Mouse (Mus musculus) testis, adult 2 months (tissue): ENCODE data around the gene Olfr31. TPM values are rescaled to one million over a fixed set of nuclear protein-coding genes. Genes with fewer than 3 reads are reported as not detected.

Experiments used
- H3K27ac ChIP-seq: fragments of 200-500 bp; 2 replicates; pipeline ENCODE4 v1.5.1; 2012; ENCODE audit warnings: low read depth, low read length; ENCODE audit not compliant: control insufficient read depth, insufficient read depth
- H3K27me3 ChIP-seq: fragments of 200-500 bp; 2 replicates; pipeline ENCODE4 v1.6.1; 2012; ENCODE audit warnings: mild to moderate bottlenecking, low read length, moderate library complexity; ENCODE audit not compliant: control insufficient read depth, insufficient read depth
- H3K36me3 ChIP-seq: fragments of 200-500 bp; 2 replicates; pipeline ENCODE4 v1.6.1; 2012; ENCODE audit warnings: mild to moderate bottlenecking, low read length; ENCODE audit not compliant: control insufficient read depth, insufficient read depth
- H3K4me1 ChIP-seq: fragments of 200-500 bp; 2 replicates; pipeline ENCODE4 v1.6.1; 2012; ENCODE audit warnings: low read length; ENCODE audit not compliant: control insufficient read depth, insufficient read depth
- H3K4me3 ChIP-seq: fragments of 200-500 bp; 2 replicates; pipeline ENCODE4 v1.5.1; 2012; ENCODE audit warnings: low read depth, mild to moderate bottlenecking, low read length, moderate library complexity, mixed read lengths; ENCODE audit not compliant: control insufficient read depth
- CTCF ChIP-seq: fragments of 200-500 bp; IDR thresholded peaks from 2 replicates; pipeline ENCODE4 v1.5.1; 2012; ENCODE audit warnings: low read depth, mild to moderate bottlenecking, inconsistent platforms, low read length, moderate library complexity; ENCODE audit not compliant: control insufficient read depth, insufficient read depth, insufficient replicate concordance
- POLR2A ChIP-seq: fragments of 200-500 bp; IDR thresholded peaks from 2 replicates; pipeline ENCODE4 v1.6.1; 2012; ENCODE audit warnings: low read depth, mild to moderate bottlenecking, inconsistent platforms, low read length, moderate library complexity; ENCODE audit not compliant: control insufficient read depth
- polyA plus RNA-seq: library from polyadenylated mRNA; depleted of rRNA; stranded (reverse); fragments of >200 nt; gene quantifications from 2 replicates; pipeline ENCODE4 v1.2.3, GENCODE M21; 2012; rRNA removed

Gene Olfr31
- polyA plus RNA-seq: 0.40 TPM in 1 of 2 replicates, not detected in the other

GRCm38 (mm10) chr14:14322528-14322927 lies at the start of gene Olfr31:
Gene Olfr31, plus strand, starts transcription at chr14:14322828.
- no peak for TF ChIP-seq POLR2A
- no peak for TF ChIP-seq CTCF
- H3K27ac ChIP-seq: no peak within 1 kb of the TSS
- H3K36me3 ChIP-seq: no peaks in the 10 kb centered on the region
- no peak within 1 kb of the TSS for H3K4me3 ChIP-seq
- no peaks in the 10 kb centered on the region for H3K27me3 ChIP-seq
- H3K4me1 ChIP-seq: no peaks in the 10 kb centered on the region

- no peaks in the 10 kb centered on the region for H3K36me3 ChIP-seq
- no peaks in the 10 kb centered on the region for H3K27me3 ChIP-seq
- no peak for TF ChIP-seq POLR2A
- TF ChIP-seq CTCF: no peak
- peak overlapping the region; percentile 7; the same call in 1 of the 2 replicates for H3K4me3 ChIP-seq
- H3K4me1 ChIP-seq: no peaks in the 10 kb centered on the region
- no peak overlapping the region for H3K27ac ChIP-seq
Measured at GRCm38 (mm10) chr14:14294426-14294825, 28.2 kb upstream of the Olfr31 start.

GRCm38 (mm10) chr14:14308938-14309337 lies 13.7 kb upstream of the Olfr31 start:
- TF ChIP-seq CTCF (no peak), POLR2A (no peak)
- H3K27ac ChIP-seq: no peak overlapping the region
- no peaks in the 10 kb centered on the region for H3K36me3 ChIP-seq
- H3K27me3 ChIP-seq: no peaks in the 10 kb centered on the region
- H3K4me3 ChIP-seq: no peak overlapping the region
- H3K4me1 ChIP-seq: no peaks in the 10 kb centered on the region

GRCm38 (mm10) chr14:14309416-14309815 lies 13.2 kb upstream of the Olfr31 start:
- H3K4me1 ChIP-seq: no peaks in the 10 kb centered on the region
- no peak overlapping the region for H3K4me3 ChIP-seq
- no peak for TF ChIP-seq CTCF
- no peak for TF ChIP-seq POLR2A
- no peaks in the 10 kb centered on the region for H3K36me3 ChIP-seq
- no peaks in the 10 kb centered on the region for H3K27me3 ChIP-seq
- no peak overlapping the region for H3K27ac ChIP-seq

GRCm38 (mm10) chr14:14345113-14345871 lies 22.7 kb downstream of the Olfr31 start:
- TF ChIP-seq CTCF (peak; percentile 58; the same call in 1 of the 2 replicates), POLR2A (no peak; the same call in 1 of the 2 replicates)
- peak overlapping the region; percentile 96 for H3K4me3 ChIP-seq
- peak overlapping the region; percentile 66 for H3K27ac ChIP-seq
- H3K27me3 ChIP-seq: no peaks in the 10 kb centered on the region
- peaks cover 29% of the 10 kb centered on the region for H3K4me1 ChIP-seq
- H3K36me3 ChIP-seq: no peaks in the 10 kb centered on the region

- Histone ChIP-seq H3K4me3 (peak within 1 kb of the TSS; percentile 96), H3K4me1 (peaks cover 33% of the 10 kb centered on the region), H3K27me3 (no peaks in the 10 kb centered on the region), H3K27ac (peak within 1 kb of the TSS; percentile 97), H3K36me3 (no peaks in the 10 kb centered on the region)
- TF ChIP-seq POLR2A: no peak
Measured at GRCm38 (mm10) chr14:14345948-14346812, 23.6 kb downstream of the Olfr31 start, which contains the start of gene Il3ra. Gene Il3ra, plus strand, starts transcription at chr14:14346275.

- Histone ChIP-seq H3K36me3 (no peaks in the 10 kb centered on the region), H3K27ac (peak overlapping the region; percentile 90), H3K4me1 (peaks cover 37% of the 10 kb centered on the region), H3K27me3 (no peaks in the 10 kb centered on the region), H3K4me3 (peak overlapping the region; percentile 96)
- TF ChIP-seq POLR2A (no peak), CTCF (no peak)
Measured at GRCm38 (mm10) chr14:14346813-14347100, 24.1 kb downstream of the Olfr31 start.
